ENCODE assay signal across 17 mouse cellular contexts in genomic region chr7:136169261-136169660, GRCm38 (mm10).
"Had no signal": no experiment of that assay in that cellular context is flagged by ENCODE, and none has a peak within 500 bp of the region (broad histone marks: within the 10 kb centered on the region; RNA-seq: fewer than 3 reads in every experiment).

No protein-coding gene starts in this region.

- H3K4me1 ChIP-seq: midbrain, embryonic 10.5 days; midbrain, embryonic 12.5 days; neural tube, embryonic 13.5 days; neural tube, embryonic 15.5 days; stomach, embryonic 15.5 days had no signal

- H3K27me3 ChIP-seq: midbrain, embryonic 12.5 days; neural tube, embryonic 13.5 days; neural tube, embryonic 15.5 days; stomach, embryonic 15.5 days had no signal

- H3K27ac ChIP-seq: midbrain, embryonic 10.5 days; midbrain, embryonic 12.5 days; neural tube, embryonic 13.5 days; neural tube, embryonic 15.5 days; stomach, embryonic 15.5 days; stomach, postnatal 0 days had no signal

- DNase-seq: lung, adult 18-20 months; lung, embryonic 14.5 days; lung, postnatal 10 days; lung, postnatal 4 days; midbrain, embryonic 14.5 days; right cerebral cortex, postnatal 14 days; thymus, adult 2 months; thymus, postnatal 25 days; thymus, postnatal 4 days had no signal

- H3K4me2 ChIP-seq: lung, embryonic 14.5 days; midbrain, embryonic 12.5 days; neural tube, embryonic 13.5 days; neural tube, embryonic 15.5 days; stomach, embryonic 15.5 days had no signal

- H3K9me3 ChIP-seq: midbrain, embryonic 10.5 days; midbrain, embryonic 12.5 days; neural tube, embryonic 13.5 days; neural tube, embryonic 15.5 days; stomach, embryonic 15.5 days had no signal

- H3K9ac ChIP-seq: lung, embryonic 14.5 days; midbrain, embryonic 12.5 days; neural tube, embryonic 13.5 days; neural tube, embryonic 15.5 days; stomach, embryonic 15.5 days had no signal

- H3K4me3 ChIP-seq: midbrain, embryonic 10.5 days; midbrain, embryonic 12.5 days; myocyte; neural tube, embryonic 13.5 days; neural tube, embryonic 15.5 days; stomach, embryonic 15.5 days had no signal

- ATAC-seq: midbrain, embryonic 16.5 days had no signal

- H3K36me3 ChIP-seq: midbrain, embryonic 10.5 days; midbrain, embryonic 12.5 days; neural tube, embryonic 13.5 days; neural tube, embryonic 15.5 days; stomach, embryonic 15.5 days had no signal
